Mouse (Mus musculus) ovary, postnatal 14 days (tissue): ENCODE data around the gene Vasn.

ENCODE experiments used
- DNase-seq: peaks from one replicate; pipeline ENCODE4 v3.0.0; 2022; ENCODE audit warnings: low spot score

Vasn gene

GRCm38 (mm10) chr16:4607818-4608531, 31.8 kb upstream of the Vasn start:
- peak; percentile 82 for DNase-seq

DNA sequence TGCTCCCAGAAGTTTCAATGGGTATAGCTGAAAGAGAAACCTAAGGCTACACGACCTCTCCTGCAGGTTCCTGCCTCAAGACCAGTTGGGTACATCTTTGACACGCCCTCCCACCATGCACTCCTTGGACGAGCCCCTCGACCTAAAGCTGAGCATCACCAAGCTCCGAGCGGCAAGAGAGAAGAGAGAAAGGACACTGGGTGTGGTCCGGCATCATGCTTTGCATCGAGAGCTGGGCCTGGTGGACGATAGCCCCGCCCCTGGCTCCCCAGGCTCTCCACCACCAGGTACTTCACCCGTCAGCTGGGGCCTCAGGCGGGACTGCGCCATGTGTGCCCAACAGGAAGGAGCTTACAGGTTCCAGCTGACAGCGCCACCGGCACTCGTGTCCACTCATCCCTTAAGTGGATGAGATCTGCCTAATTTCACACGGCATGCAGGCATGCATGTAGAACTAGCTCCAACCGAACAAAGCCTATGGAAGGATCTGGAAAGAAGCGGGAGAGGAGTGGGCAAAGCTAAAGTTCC, 31.1 kb upstream of the Vasn start:
- no peak for DNase-seq

GRCm38 (mm10) chr16:4611193-4611592, 28.5 kb upstream of the Vasn start:
- DNase-seq: no peak

DNA sequence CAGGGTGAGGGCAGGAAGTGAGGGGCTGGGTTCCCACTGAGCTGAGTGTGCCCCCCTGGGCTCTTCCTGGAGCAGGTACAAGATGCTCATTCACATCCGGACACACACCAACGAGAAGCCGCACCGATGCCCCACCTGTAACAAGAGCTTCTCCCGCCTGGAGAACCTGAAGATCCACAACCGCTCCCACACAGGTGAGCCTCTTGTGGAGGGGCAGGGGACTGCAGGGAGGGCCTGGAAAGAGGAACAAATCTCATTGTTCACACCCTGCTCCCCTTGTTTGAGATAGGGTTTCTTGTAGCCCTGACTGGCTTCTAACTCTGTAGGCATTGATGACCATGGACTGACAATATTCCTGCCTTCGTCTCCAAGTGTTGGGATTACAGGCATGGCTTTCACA, 28.1 kb upstream of the Vasn start:
- no peak for DNase-seq

GRCm38 (mm10) chr16:4613736-4614135, 26.0 kb upstream of the Vasn start:
- no peak for DNase-seq

DNA sequence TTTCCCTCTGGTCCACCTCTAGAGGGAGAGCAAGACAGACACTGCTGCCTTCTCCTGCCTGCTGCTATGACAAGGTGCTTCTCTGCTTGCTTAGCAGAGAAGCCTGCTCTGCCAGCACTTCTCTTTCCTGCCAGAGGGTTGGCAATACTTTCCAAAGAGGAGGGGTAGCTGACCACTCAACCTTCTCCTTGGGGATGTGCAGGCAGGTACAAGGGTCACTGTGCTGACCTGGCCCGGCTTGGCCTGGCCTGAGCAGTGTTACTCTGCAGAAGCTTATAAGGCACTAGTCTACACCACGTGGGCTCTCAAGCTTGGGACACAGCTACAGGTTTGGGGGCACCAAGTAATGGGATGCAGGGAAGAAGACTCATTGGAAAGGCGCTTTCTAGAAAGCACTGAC, 25.1 kb upstream of the Vasn start:
- DNase-seq: no peak

GRCm38 (mm10) chr16:4615297-4615696, 24.4 kb upstream of the Vasn start:
- DNase-seq: no peak

DNA sequence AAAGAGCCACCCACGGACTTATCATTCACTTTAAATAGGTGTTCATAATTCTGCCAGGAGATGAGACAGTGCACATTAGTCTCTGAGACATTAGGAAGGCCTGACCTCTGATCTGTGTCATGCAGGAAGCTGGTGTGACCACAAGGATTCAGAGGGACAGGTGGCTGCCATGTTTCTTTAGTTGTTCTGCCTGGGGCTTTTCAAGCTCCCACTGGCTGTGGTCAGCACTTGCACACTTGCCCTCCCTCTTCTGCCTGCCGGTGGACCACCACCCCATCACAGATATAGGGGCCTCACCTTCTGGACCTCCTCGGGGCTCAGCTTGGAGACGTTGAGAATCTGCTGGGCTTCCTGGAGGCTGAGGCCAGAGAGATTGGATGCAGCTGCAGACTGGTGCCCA, 22.9 kb upstream of the Vasn start:
- no peak for DNase-seq

- DNase-seq: no peak
These were observed 15.7 kb upstream of the Vasn start for GRCm38 (mm10) chr16:4624074-4624473.

GRCm38 (mm10) chr16:4624481-4625110, 15.1 kb upstream of the Vasn start, which contains the start of gene Pam16:
TSS of gene Pam16 (minus strand) at chr16:4624988.
- peak; percentile 89 for DNase-seq

DNA sequence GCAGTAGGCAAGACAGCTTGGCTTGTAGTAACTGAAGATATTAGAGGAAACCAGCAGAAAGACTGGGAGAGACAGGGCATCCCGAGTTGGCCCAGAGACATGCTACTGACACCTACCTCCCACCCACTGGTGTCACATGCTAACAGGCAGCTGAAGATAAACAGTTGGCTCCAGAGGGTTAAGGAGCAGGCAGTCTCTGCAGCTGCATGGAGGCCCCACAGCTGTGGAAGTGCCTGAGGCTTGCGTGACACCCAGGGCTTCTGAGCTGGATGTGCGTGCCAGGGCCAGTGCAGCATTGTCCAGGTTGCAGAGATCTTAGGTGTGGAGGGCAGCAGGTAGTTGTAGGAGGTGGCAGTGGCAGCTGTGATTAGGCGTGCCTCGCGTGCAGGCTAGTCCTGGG, 12.6 kb upstream of the Vasn start:
- no peak for DNase-seq

DNA sequence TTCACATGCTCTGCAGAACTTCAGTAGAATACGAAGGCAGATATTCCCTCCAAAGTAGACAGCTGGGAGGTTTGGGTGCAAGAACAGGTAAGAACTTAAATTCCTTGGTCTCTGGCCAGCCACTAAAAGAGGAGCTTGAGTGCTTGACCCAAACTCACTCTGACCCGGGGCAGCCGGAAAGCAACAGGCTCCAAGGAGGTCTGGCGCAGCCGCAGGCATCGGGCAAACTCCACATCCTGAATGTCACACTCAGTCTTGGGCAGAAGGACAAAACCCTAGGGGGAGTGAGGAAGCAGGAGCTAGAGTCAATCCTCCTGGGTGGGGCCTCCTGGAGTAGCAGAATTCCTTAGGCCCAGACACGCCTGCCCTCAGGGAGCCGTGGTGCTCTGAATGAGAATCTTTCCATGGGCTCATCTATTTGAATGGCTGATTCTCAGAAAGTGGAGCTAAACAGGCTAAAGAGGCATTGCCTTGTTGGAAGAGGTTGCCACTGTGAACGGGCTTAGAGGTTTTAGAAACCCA, 10.8 kb upstream of the Vasn start:
- no peak for DNase-seq

GRCm38 (mm10) chr16:4629950-4630349, 9.8 kb upstream of the Vasn start:
- peak; percentile 84 for DNase-seq

DNA sequence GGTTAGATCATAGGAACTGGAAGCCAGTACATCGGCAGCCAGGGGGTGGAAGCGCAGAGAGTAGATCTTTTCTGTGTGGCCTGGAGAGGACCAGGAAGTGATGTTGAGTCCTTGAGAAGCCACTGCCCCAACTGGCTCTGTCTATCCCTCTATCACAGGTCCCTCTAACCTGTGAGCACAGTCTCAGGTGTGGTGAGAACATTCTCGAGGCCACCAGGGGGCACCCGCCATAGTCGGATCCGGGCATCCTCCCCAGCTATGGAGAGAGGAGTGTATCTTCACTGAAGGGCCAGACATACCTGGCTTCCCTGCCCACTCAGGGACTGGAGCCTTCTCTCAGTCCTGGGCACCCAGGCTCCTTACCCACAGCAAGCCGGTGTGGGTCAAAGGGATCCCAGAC, 7.7 kb upstream of the Vasn start:
- DNase-seq: no peak

GRCm38 (mm10) chr16:4633661-4634060, 6.1 kb upstream of the Vasn start:
- no peak for DNase-seq

DNA sequence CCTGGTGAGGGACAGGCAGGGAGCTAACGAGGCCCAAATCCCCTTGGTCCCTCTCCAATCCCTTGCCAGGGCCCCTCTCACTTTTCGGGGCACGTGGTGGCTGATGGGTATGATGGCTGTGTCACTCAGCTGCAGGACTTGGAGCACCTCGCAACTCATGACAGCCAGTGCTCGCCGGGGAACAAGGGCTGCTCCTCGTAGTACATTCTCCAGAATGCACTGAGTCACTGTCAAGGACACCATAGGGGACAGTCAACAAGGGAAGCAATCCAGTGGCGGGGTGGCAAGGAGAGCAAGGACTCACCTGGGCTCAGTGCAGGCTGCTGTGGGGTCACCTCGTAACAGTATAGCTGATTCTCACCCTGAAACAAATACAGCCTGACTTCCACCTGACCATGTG, 5.1 kb upstream of the Vasn start:
- no peak for DNase-seq

DNA sequence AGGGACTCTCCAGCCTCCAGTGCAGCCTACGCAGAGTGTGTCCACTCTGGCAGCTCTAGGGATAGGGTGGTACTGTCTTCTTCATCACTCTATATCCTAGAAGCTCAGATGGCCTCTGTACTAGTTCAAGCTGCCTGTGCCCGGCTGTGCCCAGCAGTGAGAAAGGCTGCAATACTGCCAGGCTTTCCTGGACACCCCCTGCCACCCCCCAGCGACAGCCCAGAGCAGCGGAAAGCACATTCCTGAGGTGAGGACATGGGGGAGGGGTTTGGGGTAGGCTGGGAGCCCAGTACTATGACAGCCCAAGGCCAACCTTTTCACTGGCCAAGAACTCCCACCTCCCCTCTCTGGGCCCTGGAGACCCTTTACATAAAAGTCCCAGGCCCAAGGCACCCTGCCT, 4.0 kb upstream of the Vasn start:
- no peak for DNase-seq

- DNase-seq: no peak
These were observed 800 bp upstream of the Vasn start for GRCm38 (mm10) chr16:4638891-4639390.

DNA sequence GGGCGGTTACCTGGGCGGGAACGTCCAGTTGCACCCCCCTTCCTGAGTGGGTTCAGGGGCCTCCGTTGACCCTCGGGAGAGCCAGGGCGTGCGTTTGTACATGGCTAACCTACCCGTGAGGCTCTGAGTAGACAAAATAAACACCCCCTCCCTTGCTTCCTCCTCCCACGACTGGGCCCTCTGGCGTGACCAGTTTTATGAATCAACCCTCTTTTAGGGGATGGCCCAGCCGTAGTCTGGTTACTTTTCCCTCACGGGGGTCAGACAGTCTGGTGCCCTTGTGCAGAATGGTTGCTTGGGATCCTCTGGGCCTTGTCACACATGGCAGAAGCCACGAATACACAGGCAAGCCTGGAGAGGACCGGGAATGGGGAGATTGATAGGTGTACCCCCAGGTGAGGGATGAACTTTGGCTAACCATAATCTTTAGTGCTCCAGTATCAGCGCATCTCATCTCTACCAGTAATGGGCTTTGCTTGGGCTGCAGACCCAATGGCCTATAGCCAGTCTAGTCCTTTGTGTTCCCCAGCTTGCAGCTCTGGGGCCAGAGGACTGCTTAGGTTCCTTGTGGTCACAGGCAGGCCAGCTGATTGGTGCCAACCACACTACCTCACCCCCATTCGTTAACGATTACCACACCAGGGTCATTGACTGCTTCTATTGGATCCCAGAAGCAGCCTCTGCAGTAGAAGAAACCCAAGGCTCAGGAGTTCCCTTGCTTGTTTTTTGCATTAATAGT, 695 bp downstream of the Vasn start:
- DNase-seq: no peak

- no peak for DNase-seq
These were observed 1.5 kb downstream of the Vasn start for GRCm38 (mm10) chr16:4641119-4641838.

DNA sequence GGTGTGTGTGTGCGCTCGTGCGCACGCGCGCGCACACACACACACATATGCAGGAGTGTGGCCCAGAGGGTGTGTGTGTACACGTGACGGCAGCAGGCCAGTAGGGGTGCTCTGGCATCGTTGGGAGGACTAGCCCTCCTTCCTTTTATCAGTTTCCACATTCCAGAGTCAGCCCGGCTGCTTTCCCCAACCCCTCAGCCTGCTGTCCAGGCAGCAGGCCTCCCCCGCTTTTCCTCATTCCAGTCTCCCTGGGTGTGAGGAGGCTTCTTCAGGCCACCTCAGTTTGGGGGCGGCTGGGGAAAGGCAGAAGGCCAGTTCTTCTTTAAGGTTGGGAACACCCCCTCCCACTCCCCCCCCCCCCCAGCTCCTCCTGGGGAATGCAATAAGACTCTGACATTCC, 2.4 kb downstream of the Vasn start:
- peak; percentile 51 for DNase-seq

GRCm38 (mm10) chr16:4642937-4643336, 3.2 kb downstream of the Vasn start:
- no peak for DNase-seq
